Mouse (Mus musculus) layer of hippocampus, adult 2 months (tissue): ENCODE measurements around the gene Wwtr1. TPM values are rescaled to one million over a fixed set of nuclear protein-coding genes. Genes with fewer than 3 reads are reported as not detected.

Experiments
- DNase-seq, 2 experiments: peaks; one replicate each; pipeline ENCODE4 v3.0.0; 2022; ENCODE audit warnings: low spot score in 2 of 2
- H3K27ac ChIP-seq: fragments of 200-600 bp; 2 replicates; pipeline ENCODE4 v1.8.1; 2022
- H3K4me3 ChIP-seq: fragments of 200-600 bp; 2 replicates; pipeline ENCODE4 v1.8.1; 2022; ENCODE audit warnings: mild to moderate bottlenecking
- CTCF ChIP-seq: fragments of 200-600 bp; conservative IDR thresholded peaks from 2 replicates; pipeline ENCODE4 v1.8.1; 2022; ENCODE audit warnings: antibody characterized with exemption, mild to moderate bottlenecking, moderate library complexity
- total RNA-seq, 2 experiments: library from RNA; stranded (reverse); gene quantifications; 2 replicates each; pipeline ENCODE4 v1.2.3; 2021

Wwtr1 gene
- total RNA-seq, 2 experiments from 2014 or later: 12.7 to 12.9 TPM

- H3K4me3 ChIP-seq: no peak overlapping the region
- TF ChIP-seq CTCF: no peak
- H3K27ac ChIP-seq: peak overlapping the region; percentile 23; the same call in 1 of the 2 replicates
- DNase-seq: no peak
Measured at GRCm38 (mm10) chr3:57487455-57488153, 88.1 kb downstream of the Wwtr1 start.

- no peak overlapping the region for H3K4me3 ChIP-seq
- no peak for TF ChIP-seq CTCF
Measured at GRCm38 (mm10) chr3:57486068-57486467, 89.6 kb downstream of the Wwtr1 start.

DNA sequence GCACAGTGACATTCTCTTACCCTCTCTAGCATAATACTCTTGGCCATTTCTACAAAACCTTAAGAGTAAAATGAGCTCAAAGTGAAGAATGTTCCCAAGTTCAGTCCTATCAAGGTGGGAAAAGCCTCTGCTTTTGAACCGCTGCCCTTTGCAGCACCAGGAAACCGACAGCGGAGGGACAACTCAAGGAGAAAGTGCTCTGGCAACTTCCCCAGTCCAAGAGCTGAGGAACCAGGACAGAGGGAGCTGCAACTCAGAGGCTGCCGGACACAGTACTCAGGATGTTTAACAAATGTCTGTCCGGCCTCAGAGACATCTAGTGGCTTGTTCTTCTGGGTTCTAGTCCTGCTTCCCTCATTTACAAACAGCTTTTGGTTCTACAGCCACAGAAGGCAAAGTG lies 93.7 kb downstream of the Wwtr1 start:
- TF ChIP-seq CTCF: no peak
- Histone ChIP-seq H3K27ac (peak overlapping the region; percentile 48; the same call in 1 of the 2 replicates), H3K4me3 (no peak overlapping the region)

More at GRCm38 (mm10) chr3:57486068-57486467, 89.6 kb downstream of the Wwtr1 start:
- DNase-seq: no peak
- no peak overlapping the region for H3K27ac ChIP-seq

DNA sequence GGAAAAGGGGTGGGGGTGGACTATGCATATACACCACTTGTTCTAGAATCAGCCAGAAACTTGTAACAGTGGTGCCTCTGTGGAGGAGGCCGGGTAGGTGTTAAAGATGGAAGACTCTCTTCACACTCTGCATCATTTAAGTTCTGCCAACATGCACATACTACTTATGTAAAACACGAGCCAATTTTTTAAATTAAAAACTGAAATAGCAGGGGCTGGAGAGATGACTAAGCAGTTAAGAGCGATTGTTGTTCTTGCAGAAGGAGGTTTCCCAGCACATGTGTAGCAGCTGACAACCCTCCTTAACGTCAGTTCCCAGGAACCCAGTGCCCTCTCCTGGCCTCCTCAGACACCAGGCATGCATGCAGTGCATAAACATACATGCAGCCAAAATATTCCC lies 95.1 kb downstream of the Wwtr1 start:
- H3K27ac ChIP-seq: no peak overlapping the region; the same call in 1 of the 2 replicates
- no peak for DNase-seq
- no peak for TF ChIP-seq CTCF
- H3K4me3 ChIP-seq: no peak overlapping the region

More for the DNA sequence above, 93.7 kb downstream of the Wwtr1 start:
- no peak for DNase-seq

GRCm38 (mm10) chr3:57474421-57474820 lies 101.3 kb downstream of the Wwtr1 start:
- Histone ChIP-seq H3K4me3 (no peak overlapping the region), H3K27ac (no peak overlapping the region)
- no peak for TF ChIP-seq CTCF
- no peak for DNase-seq

DNA sequence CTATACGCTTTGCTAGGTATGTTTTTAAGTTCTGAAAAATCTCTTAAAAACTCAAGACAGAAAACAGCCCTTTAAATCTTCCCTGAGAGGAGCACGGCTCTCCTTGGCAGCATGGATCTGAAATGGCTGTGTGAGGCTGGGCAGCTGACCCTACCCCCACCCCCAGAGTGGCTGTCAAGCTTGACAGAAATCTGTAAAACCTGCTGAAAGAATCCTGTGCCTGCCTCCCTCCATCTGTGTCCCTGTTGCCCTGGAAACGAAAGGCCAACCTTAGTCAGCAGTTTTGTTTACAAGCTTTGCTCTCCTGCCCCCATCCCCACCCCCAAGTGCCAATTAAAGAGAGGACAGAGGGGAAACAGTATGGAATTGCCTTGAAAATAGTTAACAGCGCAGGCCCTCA lies 103.3 kb downstream of the Wwtr1 start:
- H3K27ac ChIP-seq: peak overlapping the region; percentile 70; the same call in 1 of the 2 replicates
- TF ChIP-seq CTCF: no peak
- no peak overlapping the region for H3K4me3 ChIP-seq
- DNase-seq: peak in 1 of 2 experiments; percentile 48

DNA sequence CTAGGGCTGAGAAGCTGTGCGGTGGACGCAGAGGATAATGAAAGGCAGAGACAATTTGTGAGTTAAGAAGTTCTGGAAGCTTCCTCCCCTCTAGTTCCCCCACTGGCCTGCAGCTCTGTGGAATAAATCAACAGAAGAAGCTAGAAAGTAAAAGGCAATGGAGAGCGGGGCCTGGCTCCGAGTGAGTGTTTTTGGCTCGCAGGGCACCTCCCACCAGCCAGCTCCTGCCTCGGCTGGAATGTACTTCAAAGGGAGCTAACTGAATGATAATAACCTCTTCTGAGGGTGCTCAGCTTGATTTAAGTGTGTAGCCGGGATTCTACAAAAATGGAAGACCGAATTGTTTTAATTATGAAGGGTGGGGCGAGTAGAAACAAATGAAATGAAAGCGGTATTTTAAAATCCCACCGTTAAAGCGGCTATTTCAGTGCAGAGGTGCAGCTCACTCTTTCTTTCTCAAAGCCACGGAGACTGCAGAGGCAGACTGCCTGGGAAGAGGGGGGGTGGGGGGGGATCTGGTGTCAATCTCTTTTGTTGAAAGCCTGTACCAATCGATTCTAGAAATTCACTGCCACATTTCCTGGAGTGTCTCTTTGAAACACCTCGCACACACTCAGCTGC lies 104.6 kb downstream of the Wwtr1 start:
- Histone ChIP-seq H3K27ac (peak overlapping the region; percentile 70), H3K4me3 (peak overlapping the region; percentile 27)
- peak in 1 of 2 experiments; percentile 18 for DNase-seq
- TF ChIP-seq CTCF: no peak

GRCm38 (mm10) chr3:57470326-57470725 lies 105.4 kb downstream of the Wwtr1 start:
- peak in 1 of 2 experiments; percentile 20 for DNase-seq
- Histone ChIP-seq H3K27ac (peak overlapping the region; percentile 70), H3K4me3 (no peak overlapping the region)
- TF ChIP-seq CTCF: peak; percentile 82

DNA sequence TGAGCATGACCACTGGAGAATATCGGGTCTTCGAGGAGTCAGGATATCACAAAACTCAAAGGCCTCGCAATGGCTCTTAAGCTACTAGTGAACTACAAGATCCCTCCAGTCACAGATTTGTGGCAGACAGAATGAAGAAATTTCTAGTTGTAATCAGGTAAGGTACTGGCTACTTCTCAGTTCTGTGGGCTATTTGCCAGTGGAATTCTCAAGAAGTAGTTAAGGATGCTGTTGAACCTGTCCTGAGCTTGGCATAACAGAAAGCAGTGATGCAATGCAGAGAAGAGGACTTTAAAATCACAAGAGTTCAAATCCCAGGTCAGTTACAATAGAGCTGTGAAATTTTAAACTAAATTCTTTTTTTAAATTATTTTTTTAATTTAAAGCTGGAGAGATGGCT lies 106.4 kb downstream of the Wwtr1 start:
- H3K27ac ChIP-seq: no peak overlapping the region
- TF ChIP-seq CTCF: no peak
- H3K4me3 ChIP-seq: no peak overlapping the region
- no peak for DNase-seq

DNA sequence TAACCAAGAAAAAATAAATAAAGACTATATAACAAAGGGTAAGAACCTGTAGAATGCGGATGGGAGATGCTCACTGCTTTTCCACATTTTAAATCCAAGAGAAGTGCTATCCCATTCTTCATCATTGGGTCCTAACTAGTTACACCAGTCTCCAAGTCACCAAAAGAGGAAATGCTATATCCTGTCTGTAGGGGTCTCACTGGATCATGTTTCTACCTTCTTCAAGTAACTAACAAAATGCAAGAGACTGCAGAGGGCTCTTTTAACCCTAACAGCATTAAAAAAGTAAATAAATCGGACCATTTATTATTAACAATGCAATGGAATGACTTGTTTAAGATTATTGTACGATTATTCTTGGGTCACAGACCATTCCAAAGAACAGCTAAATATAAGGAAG lies 109.4 kb downstream of the Wwtr1 start:
- peak; percentile 83 for TF ChIP-seq CTCF
- Histone ChIP-seq H3K27ac (no peak overlapping the region), H3K4me3 (no peak overlapping the region)
- DNase-seq: no peak

GRCm38 (mm10) chr3:57463302-57463701 lies 112.4 kb downstream of the Wwtr1 start:
- Histone ChIP-seq H3K4me3 (no peak overlapping the region), H3K27ac (no peak overlapping the region)
- no peak for DNase-seq
- TF ChIP-seq CTCF: no peak

DNA sequence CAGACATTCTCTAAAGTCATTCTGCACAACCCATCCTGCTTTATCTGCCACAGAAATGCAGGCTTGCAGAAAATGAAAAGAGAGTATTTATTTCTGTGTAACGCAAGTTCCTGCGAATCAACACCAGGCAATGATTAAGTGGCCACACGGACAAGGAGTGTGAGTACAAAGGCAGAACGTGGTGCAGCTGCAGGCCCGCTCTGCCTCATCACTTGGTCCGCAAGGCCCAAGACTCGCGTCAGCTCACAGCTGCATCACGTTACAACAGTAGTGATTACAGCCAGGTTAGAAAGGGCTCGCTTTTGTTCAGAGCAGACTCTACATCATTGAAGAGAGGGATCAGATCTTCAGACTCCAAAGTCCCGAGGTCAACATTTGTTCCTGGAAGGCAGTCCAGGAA lies 117.1 kb downstream of the Wwtr1 start:
- Histone ChIP-seq H3K4me3 (no peak overlapping the region), H3K27ac (no peak overlapping the region)
- TF ChIP-seq CTCF: no peak
- DNase-seq: no peak

DNA sequence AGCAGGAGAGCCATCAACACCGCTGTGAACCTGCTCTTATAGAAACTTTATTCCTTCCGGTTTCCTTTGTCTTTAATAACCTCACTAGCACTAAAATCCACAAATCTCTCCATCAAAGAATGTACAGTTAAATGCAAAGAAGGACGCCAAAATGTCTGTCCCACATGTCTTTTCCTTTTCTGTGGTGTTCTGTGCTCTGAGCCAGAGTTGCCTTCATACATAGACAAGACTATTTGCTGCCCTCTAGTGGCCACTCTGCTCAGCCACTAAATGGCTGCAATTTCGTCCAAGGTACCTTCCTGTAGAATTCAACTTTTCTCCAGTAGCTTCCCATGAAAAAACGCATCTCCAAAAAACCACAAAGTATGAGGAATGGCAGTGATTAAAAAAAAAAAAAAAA lies 127.3 kb downstream of the Wwtr1 start:
- H3K4me3 ChIP-seq: no peak overlapping the region
- no peak overlapping the region for H3K27ac ChIP-seq
- peak; percentile 86 for TF ChIP-seq CTCF
- DNase-seq: peak; percentile 70 to 77

DNA sequence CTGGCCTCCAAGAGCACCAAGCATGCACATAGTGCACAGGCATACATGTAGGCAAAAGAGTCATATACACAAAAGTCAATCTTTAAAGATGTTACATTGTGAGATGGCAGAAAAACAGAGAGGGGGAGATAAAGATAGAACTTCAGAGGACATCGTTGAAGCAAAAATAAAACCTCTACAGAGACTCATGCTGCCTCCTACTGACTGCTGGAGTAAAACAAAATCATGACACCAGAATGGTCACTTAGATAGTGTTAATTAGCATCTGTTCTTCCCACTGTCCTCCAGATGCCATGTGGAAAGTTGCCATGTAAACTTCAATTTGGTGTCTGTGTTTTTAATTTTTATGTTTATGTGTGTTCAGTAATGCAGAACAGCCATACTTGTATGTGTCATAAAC lies 127.8 kb downstream of the Wwtr1 start:
- H3K27ac ChIP-seq: no peak overlapping the region
- no peak for DNase-seq
- no peak overlapping the region for H3K4me3 ChIP-seq
- no peak; the same call in 1 of the 2 replicates for TF ChIP-seq CTCF
